Mouse (Mus musculus) spleen, postnatal 14 days (tissue): ENCODE measurements at regions not wholly inside any gene's neighbourhood (a gene's known extent, or its start where the extent isn't known, plus 50 kb on each side); places are given as distances from the start of the nearest gene placed in this dataset.

Source experiments
- DNase-seq, 2 experiments: peaks; one replicate each; pipeline ENCODE4 v3.0.0; 2021 to 2022; ENCODE audit warnings: low spot score in 2 of 2

DNA sequence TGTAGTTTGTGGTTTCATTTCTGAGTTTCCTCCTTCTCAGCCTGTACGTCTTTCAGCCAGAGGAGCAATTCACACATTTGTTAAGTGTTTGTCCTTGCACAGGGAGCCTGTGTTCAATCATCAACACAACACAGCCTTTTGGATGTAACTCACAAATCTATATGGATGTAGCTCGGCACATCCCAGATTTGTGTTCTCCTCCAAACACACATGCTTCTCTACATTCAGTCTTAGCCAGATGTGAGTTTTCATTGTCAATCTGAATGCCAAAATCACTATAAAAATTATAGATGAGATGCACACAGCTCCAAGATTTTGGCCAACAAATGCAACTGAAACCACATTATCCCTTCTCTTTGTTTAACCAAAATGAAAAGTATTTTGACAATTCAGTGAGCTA is 380.9 kb downstream of the Gm9195 start:
- no peak for DNase-seq

DNA sequence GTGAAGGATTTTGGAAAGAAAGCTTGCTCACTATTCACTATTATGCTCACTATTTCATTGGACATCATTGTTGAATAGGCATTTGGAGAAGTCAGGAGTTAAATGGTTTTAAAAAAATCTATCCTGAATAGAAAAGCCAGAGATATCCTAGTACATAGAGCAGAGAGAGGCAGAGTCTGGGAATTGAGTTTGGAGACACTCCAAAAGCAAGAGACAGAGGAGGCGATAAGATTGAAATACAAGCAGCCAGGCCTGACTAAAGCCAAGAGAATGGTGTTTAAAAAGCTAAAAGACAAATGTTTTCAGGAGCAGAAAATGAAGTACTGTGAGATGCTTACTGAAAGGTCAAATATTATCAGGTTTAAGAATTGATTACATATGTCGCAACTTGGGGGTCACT is 400.1 kb downstream of the Gm9195 start:
- no peak for DNase-seq

DNA sequence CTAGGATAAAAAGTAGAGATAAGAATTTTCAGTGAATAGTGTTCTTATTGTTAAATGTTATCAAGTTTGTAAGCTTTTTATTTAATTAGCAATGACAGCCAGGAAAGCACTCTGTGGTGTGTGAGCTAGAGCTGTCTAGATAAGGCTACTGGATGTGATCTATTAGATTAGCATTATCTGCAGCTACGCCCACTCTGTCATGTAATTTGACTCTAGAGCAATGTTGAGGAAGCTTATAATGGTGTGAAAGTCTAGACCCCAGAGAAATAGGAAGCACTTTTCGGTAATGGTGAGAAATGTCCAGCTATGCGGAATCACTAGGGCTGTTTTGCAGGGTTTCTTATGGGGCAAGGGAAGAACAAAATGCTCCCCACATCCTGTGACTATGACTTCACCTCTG is 410.2 kb downstream of the Gm9195 start:
- no peak for DNase-seq

DNA sequence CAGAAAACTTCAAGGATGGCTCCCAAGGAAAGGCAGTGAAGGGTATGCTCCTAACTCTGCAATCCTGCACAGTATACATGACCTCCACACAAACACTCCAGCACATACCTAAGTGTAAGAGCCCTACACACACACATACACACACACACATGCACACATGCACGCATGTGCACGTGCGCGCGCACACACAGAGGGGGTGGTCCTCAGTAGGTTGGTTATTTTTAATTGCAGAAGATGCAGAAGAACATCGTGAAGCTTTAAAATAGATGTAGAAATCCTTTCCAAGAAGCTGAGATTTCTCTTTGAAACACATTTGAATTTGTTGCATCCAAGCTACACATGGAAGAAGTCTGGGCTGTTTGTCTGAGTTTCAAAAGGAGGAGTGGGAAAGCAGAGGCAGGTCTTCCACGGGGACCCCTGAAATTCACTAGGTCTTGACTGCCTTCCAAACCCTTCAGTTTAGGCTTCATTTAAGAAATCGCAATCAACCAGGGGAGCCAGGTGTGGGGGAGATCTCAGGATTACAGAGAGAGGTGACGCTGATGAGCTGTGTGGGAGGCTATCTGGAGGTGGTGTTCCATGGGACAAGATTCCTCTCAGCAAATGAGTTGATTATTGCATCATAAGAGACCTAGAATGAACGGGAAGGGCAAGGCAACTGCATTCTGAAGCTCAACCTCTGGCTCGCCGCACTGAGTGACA is 427.4 kb downstream of the Gm9195 start:
- DNase-seq = no peak

- DNase-seq = no peak
Observed at GRCm38 (mm10) chr14:72042881-72043236, 448.8 kb downstream of the Gm9195 start.

DNA sequence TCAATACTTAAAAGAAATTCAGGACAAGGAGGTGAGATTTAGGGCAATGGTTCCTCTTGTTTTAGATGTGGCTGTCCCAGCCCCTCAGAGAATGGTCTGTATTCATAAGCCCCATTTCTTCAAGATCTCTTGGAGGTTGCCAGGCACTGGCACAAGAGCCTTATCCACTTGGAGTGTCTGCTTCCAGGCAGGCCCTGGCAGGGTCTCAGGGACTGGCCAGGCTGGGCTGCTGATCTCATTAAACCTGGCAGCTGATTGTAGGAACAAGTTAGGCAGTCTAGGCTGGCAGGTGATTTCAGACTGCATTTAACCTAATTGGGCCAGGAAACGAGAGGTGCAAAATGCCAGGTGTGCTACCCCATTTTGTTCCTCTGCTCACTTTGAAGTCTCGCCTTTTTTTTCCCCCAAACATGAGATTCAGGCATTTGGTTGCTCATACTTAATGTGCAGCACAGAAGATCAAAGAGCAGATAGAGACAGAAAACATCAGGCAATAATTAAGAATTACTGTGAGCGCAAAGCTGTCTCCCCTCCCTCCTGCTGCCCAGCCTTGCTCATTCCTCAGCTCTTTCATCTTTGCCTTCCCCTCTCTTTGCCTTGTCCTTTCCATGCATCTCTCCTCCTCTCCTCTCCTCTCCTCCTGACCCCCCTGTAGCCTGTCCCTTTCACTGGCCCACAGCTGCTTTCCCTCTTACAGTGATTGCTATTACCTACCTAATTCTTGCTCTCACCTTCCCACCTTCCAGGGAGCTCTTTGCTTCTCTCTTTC is 449.3 kb downstream of the Gm9195 start:
- no peak for DNase-seq

DNA sequence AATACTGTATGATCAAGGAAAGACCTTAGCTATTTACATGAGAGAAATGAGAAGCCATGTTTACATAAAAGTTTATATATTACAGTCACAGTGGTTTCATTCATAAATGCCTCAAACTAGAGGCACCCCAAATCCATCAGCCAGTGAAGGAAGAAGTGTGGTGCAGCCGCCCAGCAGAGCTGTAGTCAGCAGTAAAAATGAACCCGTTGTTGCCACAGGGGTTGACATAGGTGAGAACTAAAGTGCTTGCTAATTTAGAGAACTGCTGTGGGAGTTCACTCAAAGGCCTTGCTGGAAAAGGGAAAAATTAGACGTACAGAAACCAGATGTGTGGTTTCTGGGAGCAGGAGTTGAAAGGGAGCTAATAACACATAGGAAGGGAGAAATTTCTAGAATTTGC is 461.2 kb downstream of the Gm9195 start:
- no peak for DNase-seq

GRCm38 (mm10) chr14:72027362-72028020 is 464.1 kb downstream of the Gm9195 start:
- DNase-seq = no peak

- no peak for DNase-seq
Observed at GRCm38 (mm10) chr14:72004371-72004770, 487.3 kb downstream of the Gm9195 start.

GRCm38 (mm10) chr14:72002205-72003138 is 489.2 kb downstream of the Gm9195 start:
- DNase-seq = no peak

DNA sequence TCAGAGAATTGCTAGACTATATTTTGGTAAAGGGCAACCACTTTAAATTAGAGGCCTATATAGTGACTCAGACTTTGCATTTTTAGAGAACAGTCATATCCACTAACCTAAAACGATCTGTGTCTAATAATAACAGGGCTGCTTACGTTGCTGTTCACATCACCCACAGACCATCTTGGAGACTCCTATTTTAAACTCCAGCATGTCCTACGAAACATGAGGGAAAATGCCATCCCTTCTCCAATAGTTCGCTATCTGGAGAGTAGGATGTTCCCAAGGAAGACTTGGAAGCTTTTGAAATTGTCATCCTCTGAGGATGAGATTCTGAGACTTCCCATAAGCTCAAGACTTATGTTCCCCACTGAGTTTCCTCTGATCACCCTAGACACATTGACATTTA is 518.6 kb downstream of the Gm9195 start:
- DNase-seq = no peak

GRCm38 (mm10) chr14:71972521-71972920 is 519.1 kb downstream of the Gm9195 start:
- no peak for DNase-seq

DNA sequence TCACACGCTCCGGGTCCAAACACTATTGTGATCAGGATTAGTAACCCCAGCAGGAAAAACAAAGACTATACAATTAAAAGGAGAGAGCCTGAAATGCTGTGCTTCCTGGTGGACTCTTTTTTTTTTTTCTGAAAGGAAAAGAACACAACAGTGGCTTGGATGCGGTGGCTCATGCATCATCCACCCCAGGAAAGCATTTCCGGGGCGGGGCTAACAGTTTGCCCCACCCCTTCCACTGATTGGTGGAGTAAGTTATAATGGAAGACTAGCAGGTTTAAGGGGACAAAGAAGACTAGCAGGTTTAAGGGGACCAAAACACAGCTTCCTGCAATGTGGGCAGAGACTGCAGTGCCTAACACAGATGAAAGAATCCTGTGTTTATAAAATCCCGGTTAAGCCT is 524.0 kb downstream of the Gm9195 start:
- DNase-seq = no peak

DNA sequence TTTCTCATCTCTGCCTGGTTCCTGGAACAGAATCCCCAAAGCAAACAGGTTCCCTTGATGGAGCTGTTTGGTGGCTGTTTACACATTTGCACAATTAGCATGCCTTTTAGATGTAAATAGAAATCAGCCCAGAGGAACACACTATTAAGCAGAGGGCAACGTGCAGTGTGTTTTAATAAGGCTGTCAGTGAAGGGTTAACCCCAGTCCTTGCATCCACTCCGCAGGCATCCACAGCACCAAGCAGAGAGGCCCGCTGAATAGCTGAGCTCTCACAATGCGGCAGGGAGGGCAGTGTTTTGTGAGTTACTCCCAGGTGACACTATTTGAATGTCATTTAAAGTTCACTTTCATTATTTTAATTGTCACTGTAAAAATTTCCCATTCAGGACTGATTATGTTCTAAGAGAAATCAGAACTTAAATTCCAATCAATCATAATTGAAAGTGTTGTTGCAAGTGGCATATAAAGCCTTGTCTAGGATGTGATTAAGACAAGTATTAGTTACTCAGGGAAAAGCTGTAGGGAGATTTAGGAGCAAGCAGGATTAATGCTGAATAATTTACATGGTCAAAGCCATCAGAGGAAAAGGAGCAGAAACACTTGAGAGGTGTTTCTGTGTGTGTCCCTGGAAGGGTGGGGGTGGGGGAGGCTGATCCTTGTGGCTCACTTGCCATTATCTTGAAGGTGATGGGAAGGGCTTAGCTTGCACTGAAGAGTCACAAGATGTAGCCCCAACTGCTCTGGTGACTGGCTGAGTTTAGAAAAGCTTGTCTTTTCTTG is 528.1 kb downstream of the Gm9195 start:
- DNase-seq = no peak

DNA sequence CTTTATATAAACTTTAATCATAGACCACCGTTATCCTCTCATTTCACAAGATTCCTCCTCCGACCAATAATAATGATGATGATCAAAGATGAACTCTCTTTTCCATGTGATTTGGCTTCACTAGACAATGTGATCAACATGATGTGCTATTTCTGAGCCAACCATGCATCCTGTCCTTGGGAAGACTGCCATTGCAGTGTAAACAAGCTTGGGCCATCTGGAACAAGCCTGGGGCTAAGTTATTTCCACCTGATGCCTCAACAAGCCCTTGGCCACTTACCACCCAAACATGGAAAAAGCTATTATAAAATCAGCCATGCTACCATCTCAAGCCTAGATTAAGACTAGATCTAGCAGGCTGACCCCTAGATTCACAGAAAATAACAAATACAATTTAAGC is 542.9 kb downstream of the Gm9195 start:
- no peak for DNase-seq

DNA sequence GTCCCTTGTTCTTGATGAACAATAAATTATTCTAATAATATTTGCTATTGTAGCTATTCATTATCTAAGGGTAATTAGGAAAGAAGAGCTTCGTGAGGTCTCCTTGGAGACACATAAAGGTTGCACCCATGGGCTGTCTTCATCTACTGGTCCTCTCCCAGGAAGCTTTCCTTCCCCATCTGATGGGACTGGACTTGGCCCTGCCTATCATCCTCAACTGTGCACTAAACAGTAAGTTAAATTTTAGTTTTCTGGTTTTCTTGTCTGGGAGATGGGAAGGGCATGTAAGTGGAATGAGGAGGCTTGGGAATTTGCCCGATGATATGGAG is 554.5 kb downstream of the Gm9195 start:
- DNase-seq = no peak

DNA sequence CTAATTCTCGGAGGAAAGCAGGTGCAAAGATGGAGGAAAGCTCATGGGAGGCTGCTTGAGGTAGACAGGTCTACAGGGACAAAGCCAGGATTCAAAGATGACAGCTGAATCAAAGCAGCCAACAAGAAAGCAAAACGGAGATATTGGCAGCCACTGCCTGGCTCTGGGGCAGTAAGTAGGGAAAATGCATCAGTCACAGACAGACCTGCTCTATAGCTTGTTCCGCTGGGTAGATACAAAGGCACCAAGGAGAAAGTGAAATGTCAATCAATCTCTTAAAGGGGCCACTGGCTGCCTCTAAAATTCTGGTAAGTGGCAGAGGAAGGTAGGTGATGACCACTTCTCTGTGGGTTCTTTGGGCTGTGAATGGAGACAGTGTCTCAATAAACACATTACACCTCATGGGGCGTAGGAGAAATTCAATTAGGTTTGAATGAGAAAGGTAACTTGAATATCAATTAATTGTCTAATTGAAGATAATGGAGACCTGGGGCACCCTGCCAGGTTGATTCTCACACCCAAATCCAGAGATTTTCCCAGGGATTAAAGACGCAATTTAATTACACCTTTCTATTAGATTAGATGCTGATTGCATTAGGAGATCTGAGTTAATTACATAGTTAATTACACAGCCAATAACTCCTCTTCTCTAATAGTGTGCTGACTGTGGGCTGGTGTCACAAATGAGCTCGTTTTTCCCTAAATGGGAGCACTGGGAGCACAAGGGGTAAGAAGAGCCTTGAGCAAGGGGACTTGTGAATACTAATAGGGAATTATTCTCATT is 555.1 kb downstream of the Gm9195 start:
- no peak for DNase-seq

- DNase-seq = no peak
Observed at GRCm38 (mm10) chr14:71915964-71916363, 575.7 kb downstream of the Gm9195 start.

GRCm38 (mm10) chr14:71910936-71911335 is 580.7 kb downstream of the Gm9195 start:
- DNase-seq = no peak

GRCm38 (mm10) chr14:71895468-71895867 is 596.2 kb downstream of the Gm9195 start:
- no peak for DNase-seq
